Mouse (Mus musculus) midbrain, embryonic 16.5 days (tissue): ENCODE data around the gene Ccdc57. TPM values are rescaled to one million over a fixed set of nuclear protein-coding genes. Genes with fewer than 3 reads are reported as not detected.

Experiments
- ATAC-seq: fragments of 200-750 bp; cut with Nextera tagmentation; 2 replicates; pipeline ENCODE4 v1.8.0; 2017; ENCODE audit warnings: moderate TSS enrichment
- H3K27ac ChIP-seq: fragments of 300-500 bp; sonication (generic); 2 replicates; pipeline ENCODE4 v1.5.1; 2014; ENCODE audit warnings: mild to moderate bottlenecking, low read length, mixed read lengths
- H3K27me3 ChIP-seq: fragments of 300-500 bp; sonication (generic); 2 replicates; pipeline ENCODE4 v1.6.1; 2014; ENCODE audit warnings: low read depth, low read length, mixed read lengths; ENCODE audit not compliant: control insufficient read depth, insufficient read depth
- H3K36me3 ChIP-seq: fragments of 300-500 bp; sonication (generic); 2 replicates; pipeline ENCODE4 v1.6.1; 2014; ENCODE audit warnings: mild to moderate bottlenecking, low read length, moderate library complexity, mixed read lengths; ENCODE audit not compliant: control insufficient read depth, insufficient read depth
- H3K4me1 ChIP-seq: fragments of 300-500 bp; sonication (generic); 2 replicates; pipeline ENCODE4 v1.6.1; 2014; ENCODE audit warnings: mild to moderate bottlenecking, low read length, mixed read lengths; ENCODE audit not compliant: control insufficient read depth, insufficient read depth
- H3K4me2 ChIP-seq: fragments of 300-500 bp; sonication (generic); 2 replicates; pipeline ENCODE4 v1.6.1; 2014; ENCODE audit warnings: mild to moderate bottlenecking, low read length, mixed read lengths
- H3K4me3 ChIP-seq: fragments of 300-500 bp; sonication (generic); 2 replicates; pipeline ENCODE4 v1.5.1; 2014; ENCODE audit warnings: low read depth, mild to moderate bottlenecking, low read length, moderate library complexity, mixed read lengths
- H3K9ac ChIP-seq: fragments of 300-500 bp; sonication (generic); 2 replicates; pipeline ENCODE4 v1.6.1; 2014; ENCODE audit warnings: low read depth, low read length, mixed read lengths
- H3K9me3 ChIP-seq: fragments of 300-500 bp; sonication (generic); replicated peaks from 2 replicates; pipeline ENCODE4 v1.6.1; 2014; ENCODE audit warnings: mild to moderate bottlenecking, low read length, mixed read lengths; ENCODE audit not compliant: control insufficient read depth, poor library complexity, severe bottlenecking
- WGBS: fragments of 180-500 bp; shearing (Covaris S2); extraction: QIAGEN DNeasy Blood & Tissue Kit; methylation state at CpG from one replicate; pipeline ENCODE4 v1.1.7; 2014; 5-methylcytosine and 5-hydroxymethylcytosine counted together
- polyA plus RNA-seq: library from polyadenylated mRNA; unstranded; fragments of >200 nt; fragmentation: Nextera tagmentation; extraction: Ambion mirVana; gene quantifications from 2 replicates; pipeline ENCODE4 v1.2.1, GENCODE M21; 2015

Gene Ccdc57
- polyA plus RNA-seq, 1 experiment from 2014 or later: 7.1 TPM

- Histone ChIP-seq H3K4me3 (no peak overlapping the region), H3K27me3 (peaks cover 24% of the 10 kb centered on the region), H3K9ac (no peak overlapping the region), H3K27ac (no peak overlapping the region), H3K4me1 (peaks cover 2% of the 10 kb centered on the region; the same call in 1 of the 2 replicates), H3K36me3 (no peaks in the 10 kb centered on the region), H3K9me3 (no peaks in the 10 kb centered on the region), H3K4me2 (no peak overlapping the region)
- ATAC-seq: no peak
- 90% methylated on average over 5 of the region's 5 CpGs for WGBS
These were observed 13.3 kb upstream of the Ccdc57 start for GRCm38 (mm10) chr11:120945926-120946325.

- no peak overlapping the region for H3K4me2 ChIP-seq
- 82% methylated on average over 7 of the region's 7 CpGs for WGBS
- ATAC-seq: no peak
- H3K27ac ChIP-seq: no peak overlapping the region
- no peak overlapping the region for H3K4me3 ChIP-seq
- peaks cover 2% of the 10 kb centered on the region; the same call in 1 of the 2 replicates for H3K4me1 ChIP-seq
- H3K9ac ChIP-seq: no peak overlapping the region
- no peaks in the 10 kb centered on the region for H3K36me3 ChIP-seq
- peaks cover 24% of the 10 kb centered on the region for H3K27me3 ChIP-seq
- no peaks in the 10 kb centered on the region for H3K9me3 ChIP-seq
These were observed 12.6 kb upstream of the Ccdc57 start for GRCm38 (mm10) chr11:120945266-120945665.

DNA sequence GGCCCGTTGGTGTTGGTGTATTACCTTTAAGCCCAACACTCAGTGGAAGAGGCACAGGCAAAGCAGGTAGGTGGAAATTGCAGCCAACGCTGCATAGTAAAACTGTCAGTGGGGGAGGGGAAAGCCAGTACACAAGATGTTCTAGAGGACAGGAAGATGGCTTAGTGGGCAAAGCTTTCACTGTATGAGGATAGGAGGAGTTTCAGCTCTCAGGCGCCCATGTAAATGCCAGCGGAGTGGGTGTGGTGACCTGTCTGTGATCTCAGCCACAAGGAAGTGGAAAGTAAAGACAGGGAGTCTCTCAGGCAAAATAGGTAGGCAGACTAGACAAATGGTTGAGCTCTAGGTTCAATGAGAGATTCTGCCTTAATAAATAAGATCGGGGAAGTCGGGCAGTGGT lies 8.3 kb upstream of the Ccdc57 start:
- Histone ChIP-seq H3K27ac (no peak overlapping the region), H3K27me3 (no peaks in the 10 kb centered on the region), H3K4me3 (no peak overlapping the region), H3K4me2 (no peak overlapping the region), H3K36me3 (no peaks in the 10 kb centered on the region), H3K4me1 (no peaks in the 10 kb centered on the region), H3K9me3 (no peaks in the 10 kb centered on the region), H3K9ac (no peak overlapping the region)
- 94% methylated on average over 6 of the region's 6 CpGs for WGBS
- ATAC-seq: no peak

DNA sequence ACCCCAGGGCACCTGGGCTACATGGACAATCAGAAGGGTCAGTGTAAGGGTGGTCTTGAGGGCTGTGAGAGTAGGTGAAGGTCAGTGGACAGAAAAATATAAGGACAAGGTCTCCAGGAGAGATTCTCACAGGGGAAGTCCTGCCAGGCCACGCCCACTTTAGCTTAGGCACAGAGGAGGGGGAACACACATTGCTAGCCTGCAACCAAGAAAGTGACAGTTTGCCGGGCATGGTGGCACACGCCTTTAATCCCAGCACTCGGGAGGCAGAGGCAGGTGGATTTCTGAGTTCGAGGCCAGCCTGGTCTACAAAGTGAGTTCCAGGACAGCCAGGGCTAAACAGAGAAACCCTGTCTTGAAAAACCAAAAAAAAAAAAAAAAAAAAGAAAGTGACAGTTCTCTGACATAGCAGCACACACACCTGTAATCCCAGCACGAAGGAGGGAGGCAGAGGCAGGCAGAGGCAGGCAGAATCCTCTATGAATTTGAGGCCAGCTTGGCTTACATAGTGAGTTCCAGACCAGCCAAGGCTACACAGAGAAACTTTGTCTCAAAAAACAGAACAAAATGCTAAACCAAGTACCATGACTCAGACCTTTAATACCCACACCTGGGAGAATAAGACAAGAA lies 7.2 kb upstream of the Ccdc57 start:
- H3K27ac ChIP-seq: no peak overlapping the region
- no peak overlapping the region for H3K9ac ChIP-seq
- WGBS: 66% methylated on average over 6 of the region's 6 CpGs
- H3K9me3 ChIP-seq: no peaks in the 10 kb centered on the region
- H3K4me2 ChIP-seq: no peak overlapping the region
- H3K36me3 ChIP-seq: no peaks in the 10 kb centered on the region
- no peak overlapping the region for H3K4me3 ChIP-seq
- no peaks in the 10 kb centered on the region for H3K27me3 ChIP-seq
- ATAC-seq: no peak
- no peaks in the 10 kb centered on the region for H3K4me1 ChIP-seq

GRCm38 (mm10) chr11:120938795-120939194 lies 6.1 kb upstream of the Ccdc57 start:
- no peak overlapping the region for H3K4me2 ChIP-seq
- no peak for ATAC-seq
- WGBS: 54% methylated on average over 4 of the region's 4 CpGs

GRCm38 (mm10) chr11:120937976-120938375 lies 5.3 kb upstream of the Ccdc57 start:
- H3K36me3 ChIP-seq: no peaks in the 10 kb centered on the region
- WGBS: 100% methylated on average over 1 of the region's 1 CpGs
- H3K4me1 ChIP-seq: 0 out of 2 replicates have a peak, but pooled peaks cover 3% of the 10 kb centered on the region
- H3K4me3 ChIP-seq: no peak overlapping the region
- no peaks in the 10 kb centered on the region for H3K27me3 ChIP-seq
- no peak for ATAC-seq
- H3K4me2 ChIP-seq: no peak overlapping the region
- H3K9ac ChIP-seq: no peak overlapping the region
- H3K9me3 ChIP-seq: no peaks in the 10 kb centered on the region
- no peak overlapping the region for H3K27ac ChIP-seq

More at GRCm38 (mm10) chr11:120938795-120939194, 6.1 kb upstream of the Ccdc57 start:
- Histone ChIP-seq H3K9me3 (no peaks in the 10 kb centered on the region), H3K27ac (no peak overlapping the region), H3K4me3 (no peak overlapping the region), H3K36me3 (no peaks in the 10 kb centered on the region), H3K27me3 (no peaks in the 10 kb centered on the region), H3K9ac (no peak overlapping the region), H3K4me1 (no peaks in the 10 kb centered on the region)

DNA sequence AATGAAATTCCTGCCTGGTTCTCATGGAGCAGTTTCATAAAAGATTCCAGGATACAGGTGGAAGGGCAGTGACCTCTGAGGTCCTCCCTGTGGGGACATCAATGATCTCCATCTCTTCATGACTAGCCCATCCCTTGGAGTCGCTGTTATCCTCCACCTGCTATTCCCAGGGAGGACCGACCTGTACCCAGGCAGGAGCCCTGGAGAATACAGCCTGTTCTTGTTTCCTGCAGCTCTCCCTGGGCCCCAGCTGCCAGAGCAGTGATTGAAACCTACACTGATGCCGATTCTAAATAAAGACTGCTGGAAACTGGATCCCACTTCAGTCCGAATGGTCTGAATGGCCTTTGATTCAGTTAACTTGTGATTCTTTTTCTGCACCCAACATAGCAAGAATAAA lies 1.2 kb downstream of the Ccdc57 start:
- Histone ChIP-seq H3K4me1 (peaks cover 12% of the 10 kb centered on the region), H3K4me3 (no peak overlapping the region), H3K9ac (no peak overlapping the region), H3K36me3 (no peaks in the 10 kb centered on the region), H3K9me3 (no peaks in the 10 kb centered on the region), H3K27ac (no peak overlapping the region), H3K27me3 (no peaks in the 10 kb centered on the region), H3K4me2 (no peak overlapping the region)
- WGBS: 94% methylated on average over 4 of the region's 4 CpGs
- no peak for ATAC-seq

GRCm38 (mm10) chr11:120928468-120928867 lies 4.2 kb downstream of the Ccdc57 start:
- no peak overlapping the region for H3K4me3 ChIP-seq
- 98% methylated on average over 4 of the region's 4 CpGs for WGBS
- H3K27me3 ChIP-seq: no peaks in the 10 kb centered on the region
- H3K4me1 ChIP-seq: peaks cover 12% of the 10 kb centered on the region
- no peaks in the 10 kb centered on the region for H3K9me3 ChIP-seq
- ATAC-seq: no peak
- no peak overlapping the region for H3K9ac ChIP-seq
- no peak overlapping the region for H3K4me2 ChIP-seq
- no peaks in the 10 kb centered on the region for H3K36me3 ChIP-seq
- no peak overlapping the region for H3K27ac ChIP-seq

DNA sequence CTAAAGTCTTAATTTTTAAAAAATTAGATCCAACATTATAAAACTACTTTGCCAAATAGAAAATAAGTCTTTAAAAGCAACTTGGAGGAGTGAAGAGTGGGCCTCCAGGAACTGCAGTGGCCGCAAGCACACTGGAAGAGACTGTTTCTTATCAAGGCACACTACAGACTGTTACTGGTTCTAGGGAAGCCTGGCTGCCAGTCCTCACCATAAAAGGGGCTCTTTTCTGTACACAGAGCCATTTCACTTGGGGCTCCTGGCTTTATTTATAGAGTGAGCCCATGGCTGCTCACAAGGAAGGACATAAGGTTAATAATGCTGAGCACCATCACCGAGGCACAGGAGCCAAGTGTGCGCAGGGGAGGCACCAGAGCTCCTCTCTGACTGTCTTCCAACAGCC lies 10.1 kb downstream of the Ccdc57 start:
- H3K36me3 ChIP-seq: peaks cover 18% of the 10 kb centered on the region

More for the DNA sequence above, 10.1 kb downstream of the Ccdc57 start:
- Histone ChIP-seq H3K27me3 (no peaks in the 10 kb centered on the region), H3K4me3 (no peak overlapping the region), H3K9me3 (no peaks in the 10 kb centered on the region), H3K9ac (no peak overlapping the region), H3K4me2 (no peak overlapping the region), H3K4me1 (no peaks in the 10 kb centered on the region), H3K27ac (no peak overlapping the region)
- ATAC-seq: no peak
- WGBS: 92% methylated on average over 3 of the region's 3 CpGs
